Mouse (Mus musculus) bone marrow macrophage, adult 2 months (primary cell): ENCODE measurements around the gene Pcdh7.

Experiments used
- CTCF ChIP-seq: IDR thresholded peaks from 2 replicates; pipeline ENCODE4 v1.5.1; 2012; ENCODE audit warnings: low read depth, mild to moderate bottlenecking, low read length, moderate library complexity
- POLR2A ChIP-seq: IDR thresholded peaks from 2 replicates; pipeline ENCODE4 v1.6.1; 2012; ENCODE audit warnings: mild to moderate bottlenecking, low read depth, low read length, borderline replicate concordance

- TF ChIP-seq CTCF (no peak), POLR2A (no peak)
Measured at GRCm38 (mm10) chr5:57778093-57778492, 60.3 kb downstream of the Pcdh7 start.
